ENCODE assay signal across 22 mouse cellular contexts in the genomic region with DNA sequence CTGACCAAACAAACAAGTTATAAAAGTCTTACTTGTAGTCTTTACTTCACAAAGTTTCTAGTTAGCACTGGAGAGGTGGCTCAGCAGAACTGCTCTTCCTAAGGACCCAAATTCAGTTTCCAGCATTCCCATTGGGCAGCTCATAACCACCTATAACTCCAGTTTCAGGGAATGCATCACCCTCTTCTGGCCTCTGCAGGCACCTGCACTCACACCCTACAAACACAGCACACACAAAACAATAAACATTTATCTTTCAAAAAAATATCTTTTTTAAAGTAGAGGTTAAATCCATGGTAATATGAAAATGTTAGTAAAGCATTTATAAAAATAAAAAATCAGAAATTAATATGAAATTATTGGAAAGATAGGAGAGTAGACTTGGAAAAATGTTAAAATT. TPM values are rescaled to one million over a fixed set of nuclear protein-coding genes. Genes with fewer than 3 reads are reported as not detected.
DNase-seq lines count a peak whose midpoint lies in the region; ATAC-seq and TF ChIP-seq lines count a peak whose summit lies in the region.
"Had no signal": no experiment of that assay in that cellular context is flagged by ENCODE, and none has a peak within 500 bp of the region (broad histone marks: within the 10 kb centered on the region; RNA-seq: fewer than 3 reads in every experiment).

No protein-coding gene starts in this region.

- H3K4me3 ChIP-seq in heart, postnatal 0 days (ENCODE audit: low read depth, low read length), result no peak overlapping the region
- no peak overlapping the region for H3K4me3 ChIP-seq in kidney, postnatal 0 days (replicated peaks; ENCODE audit: low read depth, low read length)
- no peak overlapping the region for H3K4me3 ChIP-seq in lung, adult 2 months (replicated peaks; ENCODE audit: extremely low read depth, low read depth, low read length)
- H3K4me3 ChIP-seq in stomach, postnatal 0 days (ENCODE audit: low read depth, low read length), result no peak overlapping the region
- H3K4me3 ChIP-seq: embryonic facial prominence, embryonic 13.5 days; forebrain, embryonic 12.5 days; heart, embryonic 12.5 days had no signal

- H3K4me2 ChIP-seq in heart, postnatal 0 days (ENCODE audit: low read depth, low read length), result no peak overlapping the region
- no peak overlapping the region for H3K4me2 ChIP-seq in kidney, postnatal 0 days (ENCODE audit: low read length)
- H3K4me2 ChIP-seq in stomach, postnatal 0 days (replicated peaks; ENCODE audit: low read depth), result no peak overlapping the region
- H3K4me2 ChIP-seq: embryonic facial prominence, embryonic 13.5 days; forebrain, embryonic 12.5 days; heart, embryonic 12.5 days; hindbrain, embryonic 14.5 days had no signal

- H3K4me1 ChIP-seq in heart, postnatal 0 days (ENCODE audit: control insufficient read depth, insufficient read depth), result no peaks in the 10 kb centered on the region
- H3K4me1 ChIP-seq in kidney, postnatal 0 days (replicated peaks; ENCODE audit: insufficient read depth, low read length), result no peaks in the 10 kb centered on the region
- no peaks in the 10 kb centered on the region for H3K4me1 ChIP-seq in lung, adult 2 months (ENCODE audit: control insufficient read depth, insufficient read depth, low read length)
- H3K4me1 ChIP-seq in stomach, postnatal 0 days (replicated peaks; ENCODE audit: control insufficient read depth, insufficient read depth), result no peaks in the 10 kb centered on the region
- H3K4me1 ChIP-seq: embryonic facial prominence, embryonic 13.5 days; forebrain, embryonic 12.5 days had no signal

- peak; percentile 10; the same call in 1 of the 2 replicates for TF ChIP-seq CTCF in heart, postnatal 0 days (IDR thresholded peaks at IDR 0.05; ENCODE audit: low read depth)
- peak; percentile 28; the same call in 1 of the 2 replicates for TF ChIP-seq CTCF in kidney, postnatal 0 days (IDR thresholded peaks at IDR 0.05; ENCODE audit: low read depth)
- TF ChIP-seq CTCF in lung, adult 2 months (IDR thresholded peaks at IDR 0.05; ENCODE audit: insufficient read depth, low read length), result 0 out of 2 replicates have a peak, but pooled peaks have one; percentile 8
- peak; percentile 41 for TF ChIP-seq CTCF in stomach, postnatal 0 days (IDR thresholded peaks at IDR 0.05; ENCODE audit: low read depth)

- H3K9me3 ChIP-seq in heart, postnatal 0 days (replicated peaks; ENCODE audit: control insufficient read depth, low read length), result no peaks in the 10 kb centered on the region
- no peaks in the 10 kb centered on the region for H3K9me3 ChIP-seq in kidney, postnatal 0 days (replicated peaks; ENCODE audit: low read length)
- H3K9me3 ChIP-seq in stomach, postnatal 0 days (ENCODE audit: control insufficient read depth, low read length), result no peaks in the 10 kb centered on the region
- H3K9me3 ChIP-seq: embryonic facial prominence, embryonic 13.5 days; forebrain, embryonic 12.5 days; G1E had no signal

- TF ChIP-seq POLR2A in lung, adult 2 months (IDR thresholded peaks at IDR 0.05; ENCODE audit: borderline replicate concordance, extremely low read depth, low read depth, low read length), result no peak

- no peak for ATAC-seq in heart, postnatal 0 days (ENCODE audit: insufficient read depth, low read depth)
- no peak for ATAC-seq in kidney, postnatal 0 days (replicated peaks; ENCODE audit: low FRiP score, low read depth)
- ATAC-seq in stomach, postnatal 0 days (ENCODE audit: low FRiP score, low TSS enrichment), result no peak
- ATAC-seq: forebrain, embryonic 16.5 days had no signal

- DNase-seq in heart, postnatal 0 days (ENCODE audit: low spot score), result no peak
- DNase-seq in heart, adult 8-10 months (ENCODE audit: low spot score), result no peak
- no peak for DNase-seq in kidney, postnatal 0 days (ENCODE audit: low spot score)
- no peak for DNase-seq in kidney, adult 8-10 months
- no peak for DNase-seq in lung, adult 2 months
- DNase-seq in lung, postnatal 25 days (ENCODE audit: low spot score), result no peak
- no peak for DNase-seq in stomach, postnatal 0 days (ENCODE audit: low spot score)
- no peak for DNase-seq in cerebellum, postnatal 4 days (ENCODE audit: low spot score in 2 of 2)
- DNase-seq: adrenal gland, postnatal 10 days; cerebellum, adult 11 months; cerebellum, adult 8-10 months; cerebellum, postnatal 25 days; gastrocnemius, postnatal 36 days; heart, adult 18-20 months had no signal

- H3K9ac ChIP-seq in heart, postnatal 0 days (replicated peaks; ENCODE audit: low read depth, low read length), result no peak overlapping the region
- H3K9ac ChIP-seq in kidney, postnatal 0 days (ENCODE audit: low read depth, low read length), result no peak overlapping the region
- H3K9ac ChIP-seq in stomach, postnatal 0 days (ENCODE audit: low read length), result no peak overlapping the region
- H3K9ac ChIP-seq: embryonic facial prominence, embryonic 13.5 days; forebrain, embryonic 12.5 days; heart, embryonic 12.5 days; hindbrain, embryonic 14.5 days had no signal

- no peak overlapping the region for H3K27ac ChIP-seq in heart, postnatal 0 days (ENCODE audit: low read depth)
- H3K27ac ChIP-seq in kidney, postnatal 0 days, result no peak overlapping the region
- H3K27ac ChIP-seq in stomach, postnatal 0 days (replicated peaks), result no peak overlapping the region
- H3K27ac ChIP-seq: embryonic facial prominence, embryonic 13.5 days; forebrain, embryonic 12.5 days; hindbrain, embryonic 14.5 days had no signal

- peaks cover 75% of the 10 kb centered on the region for H3K36me3 ChIP-seq in heart, postnatal 0 days (replicated peaks; ENCODE audit: control insufficient read depth, insufficient read depth, low read length)
- peaks cover 61% of the 10 kb centered on the region for H3K36me3 ChIP-seq in kidney, postnatal 0 days (ENCODE audit: insufficient read depth, low read length)
- H3K36me3 ChIP-seq in stomach, postnatal 0 days (ENCODE audit: control insufficient read depth, insufficient read depth, low read length), result peaks cover 29% of the 10 kb centered on the region

- H3K27me3 ChIP-seq in heart, postnatal 0 days (ENCODE audit: control insufficient read depth, insufficient read depth, low read length), result no peaks in the 10 kb centered on the region
- H3K27me3 ChIP-seq in kidney, postnatal 0 days (ENCODE audit: insufficient read depth, low read length), result no peaks in the 10 kb centered on the region
- H3K27me3 ChIP-seq in stomach, postnatal 0 days (ENCODE audit: control insufficient read depth, insufficient read depth, low read length), result no peaks in the 10 kb centered on the region
- H3K27me3 ChIP-seq: embryonic facial prominence, embryonic 13.5 days; forebrain, embryonic 12.5 days; heart, embryonic 12.5 days had no signal

- no peak for TF ChIP-seq EP300 in heart, postnatal 0 days (IDR thresholded peaks at IDR 0.05; ENCODE audit: low read depth)
- no peak for TF ChIP-seq EP300 in stomach, postnatal 0 days (optimal IDR thresholded peaks at IDR 0.05)

RNA-seq across cellular contexts. Expression of a gene that starts 44.2 kb away (rescaled TPM):
- 19.2 and 20.4 TPM in 2 replicates for total RNA-seq in heart, postnatal 0 days (2014; rRNA removed; ENCODE audit: low replicate concordance)
- 6.7 and 7.7 TPM in 2 replicates for polyA plus RNA-seq in heart, postnatal 0 days (2015; fragmentation: Nextera tagmentation; extraction: Ambion mirVana)
- 10 to 100 TPM; 42.2 to 50.1 (median 45.1) TPM for total RNA-seq in heart, adult 8-10 months (2022)
- polyA plus RNA-seq in kidney, postnatal 0 days (2015; fragmentation: Nextera tagmentation; extraction: Ambion mirVana), result 11.2 and 11.4 TPM in 2 replicates
- polyA plus RNA-seq in lung, adult 2 months (2012; rRNA removed), result 6.7 and 11.4 TPM in 2 replicates
- 5.8 and 6.4 TPM in 2 replicates for polyA plus RNA-seq in stomach, postnatal 0 days (2015; fragmentation: Nextera tagmentation; extraction: Ambion mirVana)

RNA-seq across cellular contexts. Expression of a gene that starts 50.3 kb away (rescaled TPM):
- total RNA-seq in heart, postnatal 0 days (2014; rRNA removed; ENCODE audit: low replicate concordance), result not detected in 2 replicates
- 0.07 and 0.08 TPM in 2 replicates for polyA plus RNA-seq in heart, postnatal 0 days (2015; fragmentation: Nextera tagmentation; extraction: Ambion mirVana)
- total RNA-seq in heart, adult 8-10 months (2022), result not detected
- 0.10 TPM in 1 of 2 replicates, not detected in the other for polyA plus RNA-seq in kidney, postnatal 0 days (2015; fragmentation: Nextera tagmentation; extraction: Ambion mirVana)
- polyA plus RNA-seq in lung, adult 2 months (2012; rRNA removed), result 0.08 TPM in 1 of 2 replicates, not detected in the other
- polyA plus RNA-seq in stomach, postnatal 0 days (2015; fragmentation: Nextera tagmentation; extraction: Ambion mirVana), result 0.05 TPM in 2 replicates
- total RNA-seq: G1E; heart, adult 18-20 months; hematopoietic stem cell, adult 5-6 weeks had no signal
- polyA plus RNA-seq: brain, embryonic 14.5 days; embryonic facial prominence, embryonic 13.5 days; forebrain, embryonic 12.5 days; G1E; heart, embryonic 12.5 days had no signal
